ENCODE assay signal across 8 mouse cellular contexts in the genomic region with DNA sequence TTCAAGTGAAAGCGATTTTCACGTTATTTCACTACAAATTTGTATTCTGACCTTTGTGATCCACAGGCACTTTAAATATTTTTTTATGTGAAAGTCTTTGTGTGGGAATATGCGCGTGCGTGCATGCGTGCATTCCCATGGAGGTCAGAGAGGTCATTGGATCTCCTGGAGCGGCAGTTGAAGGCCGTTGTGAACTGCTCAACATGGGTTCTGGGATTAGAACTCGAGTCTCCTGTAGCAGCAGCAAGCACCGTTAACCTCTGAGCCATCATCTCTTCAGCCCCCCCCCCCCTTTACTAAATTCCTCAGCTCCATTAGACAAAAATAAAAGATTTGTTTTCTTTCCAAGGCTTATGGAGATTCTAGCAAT. TPM values are rescaled to one million over a fixed set of nuclear protein-coding genes. Genes with fewer than 3 reads are reported as not detected.
DNase-seq lines count a peak whose midpoint lies in the region; ATAC-seq and TF ChIP-seq lines count a peak whose summit lies in the region.

No protein-coding gene starts in this region.

- no peak for TF ChIP-seq POLR2A in cerebellum, adult 2 months (IDR thresholded peaks at IDR 0.05; ENCODE audit: borderline replicate concordance, insufficient read depth, low read length)
- TF ChIP-seq POLR2A in testis, adult 2 months (IDR thresholded peaks at IDR 0.05; ENCODE audit: control insufficient read depth, low read depth, low read length) = no peak

- H3K4me3 ChIP-seq in cerebellum, adult 2 months (replicated peaks; ENCODE audit: insufficient read depth, low read depth, low read length) = peak overlapping the region; percentile 25
- peak overlapping the region; percentile 81 for H3K4me3 ChIP-seq in testis, adult 2 months (ENCODE audit: control insufficient read depth, low read depth, low read length)
- peak overlapping the region; percentile 73 for H3K4me3 ChIP-seq in liver, embryonic 12.5 days
- peak overlapping the region; percentile 55 for H3K4me3 ChIP-seq in stomach, postnatal 0 days (ENCODE audit: low read depth, low read length)

- no peak for DNase-seq in cerebellum, adult 2 months
- DNase-seq in testis, postnatal 10 days (ENCODE audit: low spot score) = no peak
- DNase-seq in stomach, postnatal 0 days (ENCODE audit: low spot score) = no peak
- DNase-seq in yolk sac, embryonic 10.5 days (ENCODE audit: low spot score) = no peak
- DNase-seq in cerebellum, postnatal 10 days = no peak

- no peak for TF ChIP-seq EP300 in stomach, postnatal 0 days (optimal IDR thresholded peaks at IDR 0.05)

- H3K4me1 ChIP-seq in cerebellum, adult 2 months (ENCODE audit: control insufficient read depth, insufficient read depth, low read length) = 0 out of 2 replicates have a peak, but pooled peaks cover 4% of the 10 kb centered on the region
- H3K4me1 ChIP-seq in testis, adult 2 months (ENCODE audit: control insufficient read depth, insufficient read depth, low read length) = peaks cover 6% of the 10 kb centered on the region
- peaks cover 18% of the 10 kb centered on the region for H3K4me1 ChIP-seq in liver, embryonic 12.5 days
- no peaks in the 10 kb centered on the region for H3K4me1 ChIP-seq in stomach, postnatal 0 days (replicated peaks; ENCODE audit: control insufficient read depth, insufficient read depth)

- no peaks in the 10 kb centered on the region for H3K27me3 ChIP-seq in cerebellum, adult 2 months (ENCODE audit: control insufficient read depth, insufficient read depth, low read length)
- H3K27me3 ChIP-seq in testis, adult 2 months (ENCODE audit: control insufficient read depth, insufficient read depth, low read length) = no peaks in the 10 kb centered on the region
- no peaks in the 10 kb centered on the region; the same call in 1 of the 2 replicates for H3K27me3 ChIP-seq in liver, embryonic 12.5 days (replicated peaks)
- no peaks in the 10 kb centered on the region for H3K27me3 ChIP-seq in stomach, postnatal 0 days (ENCODE audit: control insufficient read depth, insufficient read depth, low read length)

- WGBS in cerebellum, adult 2 months = 16% methylated on average over 10 of the region's 10 CpGs
- WGBS in liver, embryonic 12.5 days (ENCODE audit: insufficient replicate concordance) = 13% methylated on average over 10 of the region's 10 CpGs
- 18% methylated on average over 10 of the region's 10 CpGs for WGBS in stomach, postnatal 0 days

- no peaks in the 10 kb centered on the region for H3K9me3 ChIP-seq in liver, embryonic 12.5 days (replicated peaks)
- H3K9me3 ChIP-seq in stomach, postnatal 0 days (ENCODE audit: control insufficient read depth, low read length) = no peaks in the 10 kb centered on the region

- ATAC-seq in cerebellum, adult (ENCODE audit: insufficient number of reproducible peaks, low FRiP score, low TSS enrichment) = no peak
- no peak for ATAC-seq in liver, embryonic 12.5 days
- ATAC-seq in stomach, postnatal 0 days (ENCODE audit: low FRiP score, low TSS enrichment) = no peak

- no peaks in the 10 kb centered on the region for H3K36me3 ChIP-seq in testis, adult 2 months (ENCODE audit: control insufficient read depth, insufficient read depth, low read length)
- H3K36me3 ChIP-seq in liver, embryonic 12.5 days = no peaks in the 10 kb centered on the region
- H3K36me3 ChIP-seq in stomach, postnatal 0 days (ENCODE audit: control insufficient read depth, insufficient read depth, low read length) = no peaks in the 10 kb centered on the region

- TF ChIP-seq CTCF in cerebellum, adult 2 months (IDR thresholded peaks at IDR 0.05; ENCODE audit: borderline replicate concordance, insufficient read depth, low read depth, low read length) = no peak
- no peak for TF ChIP-seq CTCF in testis, adult 2 months (IDR thresholded peaks at IDR 0.05; ENCODE audit: control insufficient read depth, insufficient read depth, insufficient replicate concordance, low read depth, low read length)
- TF ChIP-seq CTCF in stomach, postnatal 0 days (IDR thresholded peaks at IDR 0.05; ENCODE audit: low read depth) = no peak

- H3K27ac ChIP-seq in cerebellum, adult 2 months (ENCODE audit: insufficient read depth, low read length) = no peak overlapping the region
- H3K27ac ChIP-seq in testis, adult 2 months (ENCODE audit: control insufficient read depth, insufficient read depth, low read depth, low read length) = peak overlapping the region; percentile 61
- H3K27ac ChIP-seq in liver, embryonic 12.5 days = 0 out of 2 replicates have a peak overlapping the region, but pooled peaks have one; percentile 30
- H3K27ac ChIP-seq in stomach, postnatal 0 days (replicated peaks) = no peak overlapping the region

- H3K9ac ChIP-seq in liver, embryonic 12.5 days = peak overlapping the region; percentile 57
- H3K9ac ChIP-seq in stomach, postnatal 0 days (ENCODE audit: low read length) = no peak overlapping the region

- H3K4me2 ChIP-seq in liver, embryonic 12.5 days = peak overlapping the region; percentile 68
- H3K4me2 ChIP-seq in stomach, postnatal 0 days (replicated peaks; ENCODE audit: low read depth) = peak overlapping the region; percentile 42

RNA-seq across cellular contexts. Expression of gene Fam122b, which starts 0.4 kb away (rescaled TPM):
- polyA plus RNA-seq in cerebellum, adult 2 months (2012; rRNA removed) = 5.1 and 5.8 TPM in 2 replicates
- 1.7 and 2.9 TPM in 2 replicates for polyA plus RNA-seq in testis, adult 2 months (2012; rRNA removed)
- 6.7 and 7.9 TPM in 2 replicates for polyA plus RNA-seq in liver, embryonic 12.5 days (2016; fragmentation: Nextera tagmentation; extraction: Ambion mirVana)
- 3.4 and 4.0 TPM in 2 replicates for polyA plus RNA-seq in stomach, postnatal 0 days (2015; fragmentation: Nextera tagmentation; extraction: Ambion mirVana)

RNA-seq across cellular contexts. Expression of gene Fam122c, which starts 3.2 kb away (rescaled TPM):
- polyA plus RNA-seq in cerebellum, adult 2 months (2012; rRNA removed) = not detected in 2 replicates
- 37.1 and 54.2 TPM in 2 replicates for polyA plus RNA-seq in testis, adult 2 months (2012; rRNA removed)
- not detected in 2 replicates for polyA plus RNA-seq in liver, embryonic 12.5 days (2016; fragmentation: Nextera tagmentation; extraction: Ambion mirVana)
- polyA plus RNA-seq in stomach, postnatal 0 days (2015; fragmentation: Nextera tagmentation; extraction: Ambion mirVana) = not detected in 2 replicates

RNA-seq across cellular contexts. Expression of gene Plac1, which starts 30.1 kb away (rescaled TPM):
- not detected in 2 replicates for polyA plus RNA-seq in cerebellum, adult 2 months (2012; rRNA removed)
- polyA plus RNA-seq in testis, adult 2 months (2012; rRNA removed) = 9.5 and 10.4 TPM in 2 replicates
- polyA plus RNA-seq in liver, embryonic 12.5 days (2016; fragmentation: Nextera tagmentation; extraction: Ambion mirVana) = 2.7 and 3.0 TPM in 2 replicates
- polyA plus RNA-seq in stomach, postnatal 0 days (2015; fragmentation: Nextera tagmentation; extraction: Ambion mirVana) = 1.2 and 1.6 TPM in 2 replicates

Comparison
In these comparisons a context has a peak if more than half of its experiments do, and no peak if none do; other contexts are left out.
1. H3K27ac ChIP-seq: peak in testis, adult 2 months (single experiment) and liver, embryonic 12.5 days (single experiment); none in cerebellum, adult 2 months (single experiment) and stomach, postnatal 0 days (single experiment).
2. H3K4me3 ChIP-seq: peak in every context shown above with its lines; median percentile 81 in testis, adult 2 months; 73 in liver, embryonic 12.5 days; 55 in stomach, postnatal 0 days; 25 in cerebellum, adult 2 months.
3. RNA of gene Fam122c, which starts 3.2 kb away (polyA plus RNA-seq): 37.1 to 54.2 TPM in testis, adult 2 months; not detected in cerebellum, adult 2 months, not detected in liver, embryonic 12.5 days and not detected in stomach, postnatal 0 days; every median in the first group is over 10 times any median in the second.